Mouse (Mus musculus): ENCODE data around the gene Clnk.

The Clnk gene

GRCm38 (mm10) chr5:38754950-38755349 is 121.7 kb downstream of the Clnk start:
- WGBS: 27% methylated on average over 3 of the region's 3 CpGs

GRCm38 (mm10) chr5:38752749-38753148 is 123.9 kb downstream of the Clnk start:
- WGBS: 47% methylated on average over 4 of the region's 4 CpGs

- WGBS: 56% methylated on average over 11 of the region's 11 CpGs
These were observed 167.6 kb downstream of the Clnk start for GRCm38 (mm10) chr5:38708940-38709581.

GRCm38 (mm10) chr5:38707364-38708075 is 169.1 kb downstream of the Clnk start:
- WGBS: 68% methylated on average over 7 of the region's 7 CpGs

GRCm38 (mm10) chr5:38702941-38703340 is 173.7 kb downstream of the Clnk start:
- 93% methylated on average over 6 of the region's 6 CpGs for WGBS

GRCm38 (mm10) chr5:38702091-38702490 is 174.5 kb downstream of the Clnk start:
- WGBS: 85% methylated on average over 2 of the region's 2 CpGs

- WGBS: 88% methylated on average over 5 of the region's 5 CpGs
These were observed 178.1 kb downstream of the Clnk start for GRCm38 (mm10) chr5:38698466-38698865.

GRCm38 (mm10) chr5:38698046-38698445 is 178.6 kb downstream of the Clnk start:
- WGBS: 50% methylated on average over 3 of the region's 3 CpGs

GRCm38 (mm10) chr5:38696616-38697375 is 179.8 kb downstream of the Clnk start:
- WGBS: 78% methylated on average over 8 of the region's 8 CpGs

GRCm38 (mm10) chr5:38692859-38693258 is 183.8 kb downstream of the Clnk start:
- WGBS: 95% methylated on average over 6 of the region's 6 CpGs

- WGBS: 89% methylated on average over 6 of the region's 6 CpGs
These were observed 187.4 kb downstream of the Clnk start for GRCm38 (mm10) chr5:38689186-38689585.

- 89% methylated on average over 1 of the region's 1 CpGs for WGBS
These were observed 188.9 kb downstream of the Clnk start for GRCm38 (mm10) chr5:38687694-38688093.

GRCm38 (mm10) chr5:38684164-38684911 is 192.3 kb downstream of the Clnk start, which contains the start of gene Zfp518b:
Gene Zfp518b, minus strand, starts transcription at chr5:38684826.
- under 1% methylated on average over 89 of the region's 89 CpGs for WGBS

GRCm38 (mm10) chr5:38658836-38659235 is 217.8 kb downstream of the Clnk start:
- 87% methylated on average over 5 of the region's 5 CpGs for WGBS

Measured in cerebral cortex, adult 2 months (tissue).